Mouse (Mus musculus) liver, embryonic 14.5 days (tissue): ENCODE data around the gene Cyp4f15.

Experiments
- CTCF ChIP-seq: IDR thresholded peaks from 2 replicates; pipeline ENCODE4 v1.5.1; 2016; ENCODE audit warnings: antibody characterized with exemption, low read depth, control low read depth
- EP300 ChIP-seq: IDR thresholded peaks from 2 replicates; pipeline ENCODE4 v1.6.1; 2016; ENCODE audit warnings: antibody characterized with exemption, low read depth

- TF ChIP-seq CTCF (no peak), EP300 (no peak)
These were observed 55.6 kb downstream of the Cyp4f15 start for GRCm38 (mm10) chr17:32741057-32741456.
